Mouse (Mus musculus): ENCODE measurements around the gene Dock9.

Dock9 gene

GRCm38 (mm10) chr14:121588451-121588850 lies 209.2 kb downstream of the Dock9 start:
- in situ Hi-C loops (cut with MseI, MboI) = no loop called here

GRCm38 (mm10) chr14:121585906-121586765 lies 211.5 kb downstream of the Dock9 start:
- in situ Hi-C loops (cut with MseI, MboI) = no loop called here

GRCm38 (mm10) chr14:121579055-121579454 lies 218.6 kb downstream of the Dock9 start:
- in situ Hi-C loops (cut with MseI, MboI) = loop anchor here (5.0 kb wide), 2 partner anchors 107 to 122 kb away; no protein-coding TSS in a partner anchor

- in situ Hi-C loops (cut with MseI, MboI) = no loop called here
Measured at GRCm38 (mm10) chr14:121573391-121573790, 224.2 kb downstream of the Dock9 start.

GRCm38 (mm10) chr14:121566794-121567201 lies 230.8 kb downstream of the Dock9 start:
- in situ Hi-C loops (cut with MseI, MboI) = no loop called here

GRCm38 (mm10) chr14:121565930-121566329 lies 231.7 kb downstream of the Dock9 start:
- in situ Hi-C loops (cut with MseI, MboI) = no loop called here

- in situ Hi-C loops (cut with MseI, MboI) = no loop called here
Measured at GRCm38 (mm10) chr14:121564656-121565055, 233.0 kb downstream of the Dock9 start.

GRCm38 (mm10) chr14:121563954-121564353 lies 233.7 kb downstream of the Dock9 start:
- in situ Hi-C loops (cut with MseI, MboI) = no loop called here

- in situ Hi-C loops (cut with MseI, MboI) = no loop called here
Measured at GRCm38 (mm10) chr14:121559026-121559425, 238.6 kb downstream of the Dock9 start.

GRCm38 (mm10) chr14:121556401-121557315 lies 241.0 kb downstream of the Dock9 start:
- in situ Hi-C loops (cut with MseI, MboI) = no loop called here

- in situ Hi-C loops (cut with MseI, MboI) = no loop called here
Measured at GRCm38 (mm10) chr14:121553785-121554184, 243.9 kb downstream of the Dock9 start.

GRCm38 (mm10) chr14:121552586-121552985 lies 245.1 kb downstream of the Dock9 start:
- in situ Hi-C loops (cut with MseI, MboI) = no loop called here

- in situ Hi-C loops (cut with MseI, MboI) = no loop called here
Measured at GRCm38 (mm10) chr14:121549834-121550233, 247.8 kb downstream of the Dock9 start.

GRCm38 (mm10) chr14:121547745-121548144 lies 249.9 kb downstream of the Dock9 start:
- in situ Hi-C loops (cut with MseI, MboI) = no loop called here

- in situ Hi-C loops (cut with MseI, MboI) = no loop called here
Measured at GRCm38 (mm10) chr14:121546621-121547020, 251.0 kb downstream of the Dock9 start.

GRCm38 (mm10) chr14:121545551-121546331 lies 251.9 kb downstream of the Dock9 start:
- in situ Hi-C loops (cut with MseI, MboI) = no loop called here

GRCm38 (mm10) chr14:121541262-121541661 lies 256.4 kb downstream of the Dock9 start:
- in situ Hi-C loops (cut with MseI, MboI) = no loop called here

GRCm38 (mm10) chr14:121534501-121534900 lies 263.1 kb downstream of the Dock9 start:
- in situ Hi-C loops (cut with MseI, MboI) = no loop called here

- in situ Hi-C loops (cut with MseI, MboI) = no loop called here
Measured at GRCm38 (mm10) chr14:121530853-121531252, 266.8 kb downstream of the Dock9 start.

GRCm38 (mm10) chr14:121527883-121528282 lies 269.8 kb downstream of the Dock9 start:
- in situ Hi-C loops (cut with MseI, MboI) = no loop called here

GRCm38 (mm10) chr14:121527201-121527600 lies 270.4 kb downstream of the Dock9 start:
- in situ Hi-C loops (cut with MseI, MboI) = no loop called here

Measured in mouse trophoblast stem cell (cell line).